Mouse (Mus musculus) large intestine, adult 2 months (tissue): Measurements from ENCODE around the gene Rdh16f1. TPM values are rescaled to one million over a fixed set of nuclear protein-coding genes. Genes with fewer than 3 reads are reported as not detected.
"Not testable (repeated sequence)": the region's sequence is repeated elsewhere in the genome, so short reads cannot be mapped to it uniquely, and the experiment has no call there.

Experiments
- DNase-seq: peaks from one replicate; pipeline ENCODE4 v3.0.0-alpha.2; 2012; ENCODE audit warnings: low read depth, low spot score
- WGBS: fragments of 180-500 bp; shearing (Covaris S2); methylation state at CpG from one replicate; pipeline ENCODE4 v1.1.7; 2018; 5-methylcytosine and 5-hydroxymethylcytosine counted together
- polyA plus RNA-seq: library from polyadenylated mRNA; depleted of rRNA; stranded (reverse); fragments of >200 nt; gene quantifications from 2 replicates; pipeline ENCODE4 v1.2.3, GENCODE M21; 2012; rRNA removed

The Rdh16f1 gene
- polyA plus RNA-seq, 1 experiment, result 1.1 TPM

GRCm38 (mm10) chr10:127817268-127817910, 57.8 kb downstream of the Rdh16f1 start:
- DNase-seq, result not testable (repeated sequence)
- 38% methylated on average over 4 of the region's 4 CpGs for WGBS

DNA sequence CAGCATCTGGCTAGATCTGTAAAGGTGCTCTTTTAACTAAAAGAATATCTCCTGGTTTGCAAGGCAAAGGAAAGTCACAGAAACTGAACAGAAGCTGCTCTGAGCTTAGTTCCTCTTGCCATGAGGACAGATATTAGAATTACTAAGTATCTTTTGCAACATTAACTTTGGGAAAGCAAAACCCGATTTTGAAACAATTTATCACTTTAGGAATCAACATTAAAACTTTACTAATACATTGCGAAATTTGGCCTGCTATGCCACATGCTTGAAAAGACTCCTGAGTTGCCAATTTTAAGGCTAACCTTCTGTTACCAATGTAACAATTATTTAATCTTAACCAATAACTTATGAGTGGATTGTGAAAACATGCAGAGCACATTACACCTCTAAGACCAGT, 62.2 kb downstream of the Rdh16f1 start:
- WGBS, result 84% methylated on average over 2 of the region's 2 CpGs
- DNase-seq, result not testable (repeated sequence)

DNA sequence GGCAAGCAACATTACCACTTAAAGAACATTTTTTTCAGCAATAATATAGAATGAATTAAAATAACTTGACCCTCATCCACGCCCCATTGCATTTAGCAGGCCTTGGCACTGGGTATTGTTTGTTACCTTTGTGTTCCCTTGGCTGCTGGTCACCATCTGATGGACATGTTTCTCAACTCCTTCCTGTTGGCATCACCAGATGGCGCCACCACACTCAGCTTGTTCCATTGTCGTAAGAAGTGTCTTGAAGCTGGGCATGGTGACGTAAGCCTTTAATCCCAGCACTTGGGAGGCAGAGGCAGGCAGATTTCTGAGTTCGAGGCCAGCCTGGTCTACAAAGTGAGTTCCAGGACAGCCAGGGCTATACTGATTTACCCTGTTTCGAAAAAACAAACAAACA, 65.8 kb downstream of the Rdh16f1 start:
- whole genome bisulfite sequencing, result 78% methylated on average over 6 of the region's 6 CpGs
- DNase-seq, result no peak

DNA sequence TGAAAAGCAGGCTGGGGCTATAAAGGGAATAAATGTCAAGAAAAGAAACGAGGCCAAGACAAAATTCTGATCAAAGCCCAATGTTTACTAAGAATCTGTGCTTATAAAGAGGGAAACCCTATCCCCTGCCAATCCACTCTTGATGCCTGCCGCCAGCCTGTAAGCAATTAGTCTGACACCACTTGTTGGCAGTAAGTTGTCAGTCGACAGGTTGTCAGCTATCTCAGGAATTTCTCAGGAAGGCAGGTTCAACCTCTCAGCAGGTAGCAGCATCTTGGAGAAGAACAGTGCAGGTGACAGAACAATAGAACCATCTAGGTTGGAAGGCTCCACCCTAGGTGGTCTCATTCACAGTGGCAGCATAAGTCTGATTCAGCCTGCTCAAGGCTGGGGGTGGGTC, 69.5 kb downstream of the Rdh16f1 start:
- no peak for DNase-seq

GRCm38 (mm10) chr10:127834186-127834585, 74.6 kb downstream of the Rdh16f1 start:
- DNase-seq, result not testable (repeated sequence)
- WGBS, result 89% methylated on average over 1 of the region's 1 CpGs

More for the DNA sequence above, 69.5 kb downstream of the Rdh16f1 start:
- WGBS, result 78% methylated on average over 3 of the region's 3 CpGs

- DNase-seq, result no peak
- WGBS, result 58% methylated on average over 5 of the region's 5 CpGs
Observed at GRCm38 (mm10) chr10:127835292-127835691, 75.7 kb downstream of the Rdh16f1 start.

GRCm38 (mm10) chr10:127837793-127838192, 78.2 kb downstream of the Rdh16f1 start:
- not testable (repeated sequence) for DNase-seq
- 89% methylated on average over 5 of the region's 5 CpGs for WGBS

GRCm38 (mm10) chr10:127838539-127838938, 79.0 kb downstream of the Rdh16f1 start:
- no peak for DNase-seq
- WGBS, result 88% methylated on average over 2 of the region's 2 CpGs

- WGBS, result 85% methylated on average over 2 of the region's 2 CpGs
- no peak for DNase-seq
Observed at GRCm38 (mm10) chr10:127840776-127841175, 81.2 kb downstream of the Rdh16f1 start.

Other genes with a start within 250 kb of the Rdh16f1 start
- gene Ndufa4l2, start 244.8 kb upstream of the Rdh16f1 start, polyA plus RNA-seq, result 6.0 and 6.1 TPM in 2 replicates
- gene Shmt2, start 237.3 kb upstream of the Rdh16f1 start, polyA plus RNA-seq, result 59.0 and 62.5 TPM in 2 replicates
- 0.22 and 0.25 TPM in 2 replicates for gene Nxph4, start 225.2 kb upstream of the Rdh16f1 start, polyA plus RNA-seq
- 118 and 125 TPM in 2 replicates for gene Lrp1, start 138.6 kb upstream of the Rdh16f1 start, polyA plus RNA-seq
- 67.5 and 122 TPM in 2 replicates for gene Stat6, start 116.8 kb upstream of the Rdh16f1 start, polyA plus RNA-seq
- gene Nemp1, start 92.9 kb upstream of the Rdh16f1 start, polyA plus RNA-seq, result 4.1 and 4.8 TPM in 2 replicates
- 9.9 and 19.4 TPM in 2 replicates for gene Nab2, start 91.2 kb upstream of the Rdh16f1 start, polyA plus RNA-seq
- gene Myo1a, start 54.6 kb upstream of the Rdh16f1 start, polyA plus RNA-seq, result 479 and 710 TPM in 2 replicates
- 0.19 and 0.36 TPM in 2 replicates for gene Tac2, start 35.3 kb upstream of the Rdh16f1 start, polyA plus RNA-seq
- 6.1 and 9.4 TPM in 2 replicates for gene Zbtb39, start 20.2 kb upstream of the Rdh16f1 start, polyA plus RNA-seq
- 1.2 and 1.3 TPM in 2 replicates for gene Gpr182, start 8.1 kb upstream of the Rdh16f1 start, polyA plus RNA-seq
- 0.23 and 0.78 TPM in 2 replicates for gene Rdh1, start 66 bp upstream of the Rdh16f1 start, polyA plus RNA-seq
- gene Rdh9, start 16.6 kb downstream of the Rdh16f1 start, polyA plus RNA-seq, result 31.1 and 52.7 TPM in 2 replicates
- gene Rdh16, start 41.4 kb downstream of the Rdh16f1 start, polyA plus RNA-seq, result 4.0 and 6.6 TPM in 2 replicates
- gene Rdh19, start 90.1 kb downstream of the Rdh16f1 start, polyA plus RNA-seq, result not detected in 2 replicates
- 0.68 and 2.2 TPM in 2 replicates for gene Rdh16f2, start 106.7 kb downstream of the Rdh16f1 start, polyA plus RNA-seq
- 4.1 and 38.5 TPM in 2 replicates for gene Rdh7, start 129.0 kb downstream of the Rdh16f1 start, polyA plus RNA-seq
- gene Sdr9c7, start 138.7 kb downstream of the Rdh16f1 start, polyA plus RNA-seq, result 0.04 and 0.19 TPM in 2 replicates
- 3.7 and 60.7 TPM in 2 replicates for gene Hsd17b6, start 247.8 kb downstream of the Rdh16f1 start, polyA plus RNA-seq